Mouse (Mus musculus): ENCODE measurements around the gene Atp5k.

The Atp5k gene

GRCm38 (mm10) chr5:108423427-108423826 lies 10.8 kb downstream of the Atp5k start:
- DNase-seq: no peak

GRCm38 (mm10) chr5:108422741-108423140 lies 11.5 kb downstream of the Atp5k start:
- no peak for DNase-seq

- DNase-seq: no peak
Observed at GRCm38 (mm10) chr5:108414711-108415110, 19.5 kb downstream of the Atp5k start.

GRCm38 (mm10) chr5:108406977-108407376 lies 27.3 kb downstream of the Atp5k start:
- DNase-seq: no peak

GRCm38 (mm10) chr5:108405460-108405859 lies 28.8 kb downstream of the Atp5k start:
- no peak for DNase-seq

- DNase-seq: no peak
Observed at GRCm38 (mm10) chr5:108403453-108403852, 30.8 kb downstream of the Atp5k start.

- DNase-seq: no peak
Observed at GRCm38 (mm10) chr5:108389744-108390143, 44.5 kb downstream of the Atp5k start.

GRCm38 (mm10) chr5:108388201-108388600 lies 46.0 kb downstream of the Atp5k start, which contains the start of gene Pde6b:
Pde6b (plus strand) TSS chr5:108388391.
- no peak for DNase-seq

GRCm38 (mm10) chr5:108386449-108386848 lies 47.8 kb downstream of the Atp5k start:
- no peak for DNase-seq

GRCm38 (mm10) chr5:108385632-108386031 lies 48.6 kb downstream of the Atp5k start:
- DNase-seq: no peak
